Mouse (Mus musculus) heart, postnatal 14 days (tissue): ENCODE results near the gene Dars2. TPM values are rescaled to one million over a fixed set of nuclear protein-coding genes. Genes with fewer than 3 reads are reported as not detected.

Experiments
- DNase-seq, 2 experiments: peaks; one replicate each; pipeline ENCODE4 v3.0.0; 2021 to 2022
- intact Hi-C: fragments of 180-260 bp; cut with DNase I; formaldehyde crosslinking; loops from one replicate; pipeline ENCODE4 v1.15.1; 2025
- total RNA-seq, 2 experiments: library from RNA; stranded (reverse); gene quantifications; 2 replicates each; pipeline ENCODE4 v1.2.3; 2021

Dars2 gene
- total RNA-seq, 2 experiments from 2014 or later, result 17.4 to 17.6 TPM

DNA sequence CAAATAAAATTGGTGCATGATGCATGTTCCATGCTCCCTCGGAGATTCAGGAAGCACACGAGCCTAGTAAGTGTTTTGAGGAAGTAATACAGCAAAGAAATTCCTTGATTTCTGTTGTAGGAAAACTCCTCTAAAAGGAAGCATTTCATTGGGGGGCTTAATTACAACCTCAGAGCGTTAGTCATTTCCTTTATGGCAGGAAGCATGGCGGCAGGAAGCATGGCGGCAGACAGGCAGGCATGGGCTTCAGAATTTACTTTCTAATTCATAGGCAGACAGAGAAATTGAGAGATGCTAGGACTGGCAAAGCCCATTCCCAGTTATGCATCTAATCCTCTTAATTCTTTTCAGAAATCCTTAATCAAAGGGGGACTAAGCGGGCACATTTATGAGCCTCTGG lies 76.6 kb downstream of the Dars2 start:
- DNase-seq, result no peak

More for the DNA sequence above, 76.6 kb downstream of the Dars2 start:
- intact Hi-C loops, result no loop called here

Other genes starting within 250 kb of the Dars2 start
- gene Rc3h1, start 164.2 kb downstream of the Dars2 start, total RNA-seq, result 10 to 100 TPM; 48.0 to 48.5 TPM
- under 1 TPM; 0.31 to 0.41 TPM for gene Serpinc1, start 92.1 kb downstream of the Dars2 start, total RNA-seq
- gene Zbtb37, start 35.8 kb downstream of the Dars2 start, total RNA-seq, result 10 to 100 TPM; 12.8 to 15.8 TPM
- 1 to 10 TPM; 1.9 to 2.2 TPM for gene Cenpl, start 55 bp upstream of the Dars2 start, total RNA-seq
- 10 to 100 TPM; 11.4 to 12.4 TPM for gene Klhl20, start 60.9 kb upstream of the Dars2 start, total RNA-seq
- 1 to 10 TPM; 2.2 to 3.1 TPM for gene Ankrd45, start 72.0 kb upstream of the Dars2 start, total RNA-seq
- gene Tex50, start 88.7 kb upstream of the Dars2 start, total RNA-seq, result not detected
- gene Prdx6, start 180.6 kb upstream of the Dars2 start, total RNA-seq, result 100 to 1,000 TPM; 208 to 228 TPM